Mouse (Mus musculus) T-helper 17 cell (primary cell): ENCODE data around the gene Trp53i13.

Experiments used
- in situ Hi-C, 2 experiments: fragments of 300-600 bp; cut with MboI, MseI; formaldehyde crosslinking; loops; 1 replicate in 1 of 2; 2 replicates in 1 of 2; pipeline ENCODE4 v1.15.1; 2025; ENCODE audit warnings: high pct_unique_total_duplicates in 2 of 2

The Trp53i13 gene

DNA sequence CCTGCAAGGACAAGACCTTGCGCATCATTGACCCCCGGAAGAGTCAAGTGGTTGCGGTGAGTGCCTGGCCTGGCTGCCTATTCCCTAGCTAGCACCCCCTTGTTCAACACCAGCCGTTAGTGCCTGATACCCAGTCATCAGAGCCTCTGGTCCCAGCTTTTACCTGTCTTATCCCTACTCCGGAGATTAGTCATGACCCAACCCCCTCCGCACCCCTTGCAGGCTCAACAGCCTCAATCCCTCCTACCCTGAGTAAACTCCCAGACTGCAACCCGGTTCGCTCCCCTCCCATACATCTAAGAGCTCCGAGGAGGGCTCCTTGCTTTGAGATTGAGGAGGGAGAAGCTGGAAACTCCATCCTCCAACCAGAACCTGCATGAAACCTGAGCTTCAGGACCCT, 49.2 kb downstream of the Trp53i13 start:
- in situ Hi-C loops = loop anchor here (25.0 kb wide), 1 partner anchor 354 kb away; no protein-coding TSS in a partner anchor

DNA sequence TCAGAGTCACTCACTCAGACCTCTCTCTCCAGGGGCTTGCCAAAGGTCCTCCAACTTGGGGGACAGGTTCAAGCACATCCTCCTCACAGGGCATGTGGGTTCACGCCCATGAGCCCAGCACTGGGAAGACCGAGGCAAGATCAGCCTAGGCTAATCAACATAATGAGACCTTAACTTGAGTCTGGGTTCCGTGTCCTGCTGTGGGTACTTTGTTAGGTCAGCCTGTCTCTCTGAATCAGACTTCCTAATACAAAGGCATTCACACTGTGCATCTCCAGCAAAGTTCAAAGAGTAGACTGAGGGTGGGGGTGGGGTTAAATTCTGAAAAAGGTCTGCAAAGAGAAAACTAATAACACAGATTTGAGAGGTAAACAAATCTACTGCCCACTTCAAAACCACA, 50.7 kb downstream of the Trp53i13 start:
- in situ Hi-C loops = loop anchor here (25.0 kb wide), 1 partner anchor 353 kb away; no protein-coding TSS in a partner anchor

DNA sequence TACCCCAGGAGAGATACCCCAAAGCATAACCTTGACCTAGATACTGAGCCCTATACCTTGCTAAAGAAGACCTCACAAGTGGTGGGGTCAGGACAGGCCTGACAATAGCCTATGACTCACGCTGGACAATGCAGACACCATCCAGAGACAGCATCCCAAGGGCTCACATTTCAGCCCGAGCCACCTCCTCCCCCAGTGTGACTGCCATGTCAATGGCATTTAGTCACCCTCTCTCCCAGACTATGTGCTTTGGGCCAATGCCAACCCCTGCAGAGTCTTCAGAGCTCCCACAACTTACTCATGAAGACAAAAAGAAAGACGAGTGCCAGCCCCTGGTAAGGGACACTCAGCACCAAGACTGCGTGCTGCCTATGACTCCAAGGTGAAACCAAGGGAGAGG, 51.1 kb downstream of the Trp53i13 start:
- in situ Hi-C loops = loop anchor here (25.0 kb wide), 1 partner anchor 352 kb away; no protein-coding TSS in a partner anchor

DNA sequence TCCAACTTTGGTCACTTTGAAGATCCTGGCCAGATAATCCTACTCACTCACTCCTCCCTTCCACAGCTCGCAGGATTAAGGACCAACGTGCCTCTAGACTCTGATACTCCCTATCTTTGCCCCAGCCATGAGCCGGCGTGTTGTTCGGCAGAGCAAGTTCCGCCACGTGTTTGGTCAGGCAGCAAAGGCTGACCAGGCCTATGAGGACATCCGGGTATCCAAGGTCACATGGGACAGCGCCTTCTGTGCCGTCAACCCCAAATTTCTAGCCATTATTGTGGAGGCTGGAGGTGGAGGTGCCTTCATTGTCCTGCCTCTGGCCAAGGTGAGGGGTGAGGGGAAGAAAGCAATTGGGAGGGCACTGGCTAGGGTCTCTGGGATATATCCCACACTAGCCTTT, 52.0 kb downstream of the Trp53i13 start:
- in situ Hi-C loops = loop anchor here (25.0 kb wide), 1 partner anchor 351 kb away; no protein-coding TSS in a partner anchor

DNA sequence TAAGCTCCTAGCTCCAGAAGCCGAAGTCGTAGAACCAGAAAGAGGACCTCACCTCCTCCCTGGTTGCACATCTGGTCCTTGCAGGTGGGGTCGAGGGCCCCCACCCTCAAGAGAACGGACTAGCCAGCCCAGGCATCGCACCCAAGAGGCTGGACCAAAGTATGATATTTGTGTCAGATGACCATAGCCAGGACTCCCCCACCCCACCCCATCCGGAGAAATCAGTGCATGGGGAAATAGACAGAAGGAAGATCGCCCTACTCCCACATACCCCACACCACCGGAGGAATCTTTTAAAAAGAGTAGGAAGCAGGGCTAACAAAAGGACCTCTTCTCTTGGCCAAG, 52.7 kb downstream of the Trp53i13 start:
- in situ Hi-C loops = loop anchor here (25.0 kb wide), 1 partner anchor 351 kb away; no protein-coding TSS in a partner anchor

DNA sequence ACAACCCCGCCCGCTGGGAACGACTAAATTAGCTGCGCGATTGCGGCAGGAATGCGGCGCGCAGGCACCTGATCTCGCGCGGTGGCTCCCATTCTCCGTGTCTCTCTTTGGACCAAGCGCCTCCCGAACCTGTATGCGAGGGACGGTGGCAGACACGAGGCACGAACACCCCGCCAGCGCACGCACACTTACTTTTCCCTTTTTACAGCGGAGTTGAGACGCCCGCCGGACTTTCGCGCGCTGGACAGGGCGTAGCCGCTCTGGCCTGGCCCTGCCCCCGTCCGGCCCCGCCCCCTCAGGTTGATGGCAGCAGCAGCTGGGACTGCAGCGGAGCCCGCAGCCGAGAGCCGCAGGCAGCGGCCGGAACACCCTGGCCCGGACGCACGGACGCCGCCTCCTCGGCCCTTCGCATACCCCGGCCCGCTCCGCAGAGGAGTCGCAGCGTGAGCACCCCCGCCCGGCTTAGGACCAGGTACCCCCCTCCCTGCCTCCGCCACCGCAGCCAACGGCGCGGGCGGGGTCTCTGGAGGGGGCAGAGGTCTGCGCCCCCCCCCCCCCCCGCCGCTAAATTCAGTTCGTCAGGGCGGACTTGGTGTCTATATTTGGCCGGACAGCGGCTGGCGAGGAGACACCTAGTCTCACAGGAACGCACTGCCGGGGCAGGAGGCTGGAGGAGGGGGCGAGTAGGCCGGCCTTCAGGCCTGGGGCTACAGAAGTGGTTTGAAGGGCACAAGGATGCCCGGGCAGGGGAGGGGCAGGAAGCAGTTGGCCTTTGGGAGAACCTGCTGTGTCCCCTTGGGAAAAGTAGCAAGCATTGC, 53.3 kb downstream of the Trp53i13 start, which contains the start of gene Coro6:
Coro6 (plus strand) TSS at position 129 of the 818 bp plus-strand sequence.
- in situ Hi-C loops = loop anchor here (25.0 kb wide), 1 partner anchor 350 kb away; no protein-coding TSS in a partner anchor

DNA sequence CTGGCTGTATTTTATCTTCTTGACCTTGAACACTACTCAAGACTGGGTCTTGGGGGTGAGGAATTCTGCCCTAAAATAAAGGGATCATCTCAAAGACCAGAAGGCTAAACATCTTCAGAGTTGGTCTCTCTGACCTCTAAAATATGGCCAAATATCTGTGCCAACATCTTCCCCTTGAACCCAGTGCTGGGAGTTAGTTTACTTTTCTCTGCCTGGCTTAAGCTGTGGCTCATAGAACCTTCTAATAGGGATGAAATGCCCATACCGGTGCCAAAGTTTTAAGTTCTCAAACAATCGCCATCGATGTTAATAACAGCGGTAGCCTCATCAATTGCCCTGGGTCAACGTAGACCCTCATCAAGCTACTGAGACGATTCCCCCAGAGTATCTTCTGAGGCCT, 53.9 kb downstream of the Trp53i13 start:
- in situ Hi-C loops = loop anchor here (25.0 kb wide), 1 partner anchor 350 kb away; no protein-coding TSS in a partner anchor
